Mouse (Mus musculus): Measurements from ENCODE around the gene Gm10447.

- no peak for TF ChIP-seq POLR2A (IDR thresholded peaks at IDR 0.05; ENCODE audit: low read depth, low read length)
- TF ChIP-seq CTCF (IDR thresholded peaks at IDR 0.05; ENCODE audit: extremely low read depth, insufficient read length, insufficient replicate concordance, low read depth, low read length), result no peak
Observed at GRCm38 (mm10) chr11:53451361-53451760, 5.5 kb downstream of the Gm10447 start.

Measured in small intestine, adult 2 months (tissue).